Mouse (Mus musculus): ENCODE results near the gene Spats1.

GRCm38 (mm10) chr17:45498397-45498796 is 23.2 kb upstream of the Spats1 start:
- TF ChIP-seq CTCF (IDR thresholded peaks at IDR 0.05; ENCODE audit: low read depth) (no peak), EP300 (IDR thresholded peaks at IDR 0.05; ENCODE audit: low read depth) (no peak)
